Mouse (Mus musculus): Measurements from ENCODE around the gene Jund. TPM values are rescaled to one million over a fixed set of nuclear protein-coding genes. Genes with fewer than 3 reads are reported as not detected.

Jund gene
- polyA plus RNA-seq, 1 experiment, result not detected

DNA sequence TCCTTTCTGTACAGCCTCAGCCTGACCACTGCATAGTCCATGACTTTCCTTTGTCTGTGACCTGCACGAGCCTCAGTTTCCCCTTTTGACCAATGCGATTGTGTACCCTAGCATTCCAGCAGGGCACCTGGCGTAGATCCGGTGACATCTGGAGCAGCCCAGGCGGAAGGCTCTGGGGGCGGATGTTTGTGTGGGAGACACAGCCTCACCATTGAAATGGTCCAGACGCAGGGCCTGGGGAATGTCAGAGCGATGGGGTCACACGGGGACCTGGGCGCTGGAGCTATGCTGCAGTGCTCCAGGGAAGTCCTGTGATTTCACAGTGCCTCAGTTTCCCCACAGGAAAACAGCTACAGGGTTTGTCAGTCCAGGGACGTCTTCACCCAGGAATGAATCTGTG lies 43.4 kb downstream of the Jund start:
- Histone ChIP-seq H3K4me1 (ENCODE audit: control insufficient read depth, insufficient read depth, low read length) (peaks cover 17% of the 10 kb centered on the region), H3K4me3 (ENCODE audit: insufficient read depth, low read depth, low read length) (no peak overlapping the region), H3K27ac (ENCODE audit: insufficient read depth, low read depth, low read length) (no peak overlapping the region)
- no peak for TF ChIP-seq CTCF (IDR thresholded peaks at IDR 0.05; ENCODE audit: insufficient read depth, low read depth, low read length)
- no peak for TF ChIP-seq POLR2A (IDR thresholded peaks at IDR 0.05; ENCODE audit: insufficient read depth, low read depth, low read length)
- 77% methylated on average over 11 of the region's 11 CpGs for WGBS

DNA sequence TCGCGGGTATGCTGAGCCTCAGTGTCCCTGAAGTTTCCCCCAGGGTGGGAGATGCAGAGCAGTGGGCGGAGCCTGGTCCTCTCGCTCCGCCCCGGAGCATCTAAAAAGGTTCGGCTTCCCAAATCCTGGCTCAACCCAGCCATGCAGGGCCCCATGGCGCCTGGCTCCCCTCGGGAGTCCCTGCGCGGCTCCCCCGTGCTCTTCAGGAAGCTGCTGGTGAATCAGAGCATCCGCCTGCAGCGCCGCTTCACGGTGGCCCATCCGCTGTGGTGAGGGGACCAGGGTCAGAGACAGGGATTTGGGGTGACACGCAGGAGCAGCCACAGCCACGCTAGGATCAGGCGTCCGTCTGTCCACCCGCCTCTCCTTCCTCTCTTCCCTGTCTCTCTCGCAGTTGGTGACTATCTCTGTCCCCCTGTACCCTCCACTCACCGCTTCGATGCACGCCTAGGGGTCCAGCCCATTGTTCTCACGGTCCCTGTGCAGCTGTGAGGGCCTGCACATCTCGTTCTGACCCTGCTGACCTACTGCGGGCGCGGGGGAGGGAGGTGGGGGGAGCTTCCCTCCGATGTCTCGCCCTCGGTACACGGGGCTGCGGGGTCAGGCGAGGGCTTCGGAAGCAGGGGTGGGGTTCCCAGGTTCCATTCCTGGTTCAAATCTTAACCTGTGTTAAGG lies 44.4 kb downstream of the Jund start:
- Histone ChIP-seq H3K4me1 (ENCODE audit: control insufficient read depth, insufficient read depth, low read length) (peaks cover 17% of the 10 kb centered on the region), H3K27ac (ENCODE audit: insufficient read depth, low read depth, low read length) (no peak overlapping the region), H3K4me3 (ENCODE audit: insufficient read depth, low read depth, low read length) (peak overlapping the region; percentile 34)
- no peak for TF ChIP-seq POLR2A (IDR thresholded peaks at IDR 0.05; ENCODE audit: insufficient read depth, low read depth, low read length)
- WGBS, result 14% methylated on average over 38 of the region's 38 CpGs

DNA sequence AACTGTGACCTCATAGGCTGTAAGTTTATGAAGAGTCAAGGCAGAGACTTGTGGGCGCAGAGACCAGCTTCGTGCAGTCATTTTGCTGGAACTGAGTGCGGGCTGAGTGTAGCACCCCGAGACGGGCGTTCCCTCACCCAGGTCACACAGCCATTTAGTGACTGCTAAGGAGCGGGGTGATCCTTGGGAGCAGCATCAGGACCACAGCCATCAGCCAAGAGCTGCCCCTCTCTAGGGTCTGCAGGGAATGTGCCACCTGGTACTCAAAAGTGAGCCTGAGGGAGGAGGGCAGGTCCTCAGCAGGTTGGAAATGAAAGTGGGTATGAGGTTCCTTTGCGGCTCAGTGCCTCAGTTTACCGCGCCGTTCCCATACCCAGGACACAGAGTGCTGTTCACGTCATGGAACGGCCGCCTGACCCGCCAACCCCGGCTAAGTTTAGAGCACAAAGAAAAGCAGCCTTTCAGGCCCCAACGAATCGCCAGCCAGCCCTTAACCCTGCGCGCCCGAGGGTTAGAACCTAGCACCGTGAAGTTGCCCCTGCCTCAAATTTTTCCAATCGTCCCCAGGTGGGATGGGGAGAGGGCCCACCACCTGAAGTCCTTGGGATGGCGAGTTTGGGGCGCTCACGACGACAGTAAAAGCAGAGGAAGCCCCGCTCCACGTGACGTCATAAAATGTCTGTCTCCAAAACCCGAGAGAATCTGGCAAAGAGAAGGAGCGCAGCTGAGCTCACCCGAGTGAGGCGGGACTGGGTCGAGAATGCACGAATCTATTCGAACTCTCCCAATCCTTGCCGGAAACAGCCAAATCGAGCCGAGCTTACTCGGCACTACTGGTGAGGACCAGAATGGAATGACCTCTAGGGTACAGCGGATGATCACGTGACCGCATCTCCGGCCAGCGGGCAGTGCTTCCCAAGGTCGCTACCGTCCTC lies 45.2 kb downstream of the Jund start:
- TF ChIP-seq POLR2A (IDR thresholded peaks at IDR 0.05; ENCODE audit: insufficient read depth, low read depth, low read length) (no peak), CTCF (IDR thresholded peaks at IDR 0.05; ENCODE audit: insufficient read depth, low read depth, low read length) (no peak)
- peaks cover 17% of the 10 kb centered on the region for H3K4me1 ChIP-seq (ENCODE audit: control insufficient read depth, insufficient read depth, low read length)
- H3K27ac ChIP-seq (ENCODE audit: insufficient read depth, low read depth, low read length), result no peak overlapping the region
- peak overlapping the region; percentile 34 for H3K4me3 ChIP-seq (ENCODE audit: insufficient read depth, low read depth, low read length)
- WGBS, result 6% methylated on average over 48 of the region's 48 CpGs

DNA sequence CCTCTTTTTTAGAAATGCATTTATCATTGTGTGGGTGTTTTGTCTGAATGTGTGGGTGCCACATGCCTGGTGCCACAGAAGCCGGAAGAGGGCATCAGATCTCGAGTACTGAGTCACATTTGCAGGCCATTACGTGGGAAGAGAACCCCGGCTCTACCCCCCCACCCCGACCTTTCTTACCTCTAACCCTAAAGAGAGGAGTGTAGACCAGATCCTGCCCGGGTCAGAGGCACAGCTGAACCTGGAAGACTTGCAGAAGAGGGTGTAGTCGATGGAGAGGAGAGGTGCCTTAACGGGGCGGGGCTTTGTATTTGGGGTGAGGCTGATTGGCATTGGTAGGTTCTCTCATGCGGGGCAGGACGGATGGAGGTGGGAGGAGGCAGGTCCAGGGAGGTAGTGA lies 46.1 kb downstream of the Jund start:
- WGBS, result 44% methylated on average over 11 of the region's 11 CpGs
- Histone ChIP-seq H3K27ac (ENCODE audit: insufficient read depth, low read depth, low read length) (no peak overlapping the region), H3K4me3 (ENCODE audit: insufficient read depth, low read depth, low read length) (no peak overlapping the region), H3K4me1 (ENCODE audit: control insufficient read depth, insufficient read depth, low read length) (peaks cover 18% of the 10 kb centered on the region)
- no peak for TF ChIP-seq POLR2A (IDR thresholded peaks at IDR 0.05; ENCODE audit: insufficient read depth, low read depth, low read length)
- no peak for TF ChIP-seq CTCF (IDR thresholded peaks at IDR 0.05; ENCODE audit: insufficient read depth, low read depth, low read length)

DNA sequence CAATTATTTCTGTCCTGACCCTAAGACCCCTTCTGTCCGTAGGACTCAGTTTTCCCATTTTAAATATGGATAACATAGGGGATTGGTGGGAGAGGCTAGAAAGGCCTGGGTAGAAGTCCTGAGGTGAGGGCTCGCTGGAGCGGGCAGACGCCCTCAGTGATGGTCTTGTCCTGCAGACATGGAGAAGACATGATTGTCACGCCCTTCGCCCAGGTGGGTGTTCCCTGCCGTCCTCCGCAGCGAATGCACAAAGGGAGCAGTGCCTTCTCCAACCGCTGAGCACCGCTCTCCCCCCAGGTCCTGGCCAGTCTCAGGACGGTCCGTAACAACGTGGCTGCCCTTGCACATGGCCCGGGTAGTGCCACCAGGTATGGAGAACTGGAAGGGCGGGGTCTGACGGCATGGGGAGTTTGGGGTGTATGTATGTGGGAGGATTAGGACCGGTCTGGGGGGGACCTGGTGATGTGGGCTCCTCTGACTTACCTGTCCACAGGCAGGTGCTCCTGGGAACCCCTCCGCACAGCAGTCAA lies 47.0 kb downstream of the Jund start:
- Histone ChIP-seq H3K4me3 (ENCODE audit: insufficient read depth, low read depth, low read length) (no peak overlapping the region), H3K4me1 (ENCODE audit: control insufficient read depth, insufficient read depth, low read length) (peaks cover 21% of the 10 kb centered on the region), H3K27ac (ENCODE audit: insufficient read depth, low read depth, low read length) (no peak overlapping the region)
- WGBS, result 68% methylated on average over 19 of the region's 19 CpGs
- no peak for TF ChIP-seq CTCF (IDR thresholded peaks at IDR 0.05; ENCODE audit: insufficient read depth, low read depth, low read length)
- TF ChIP-seq POLR2A (IDR thresholded peaks at IDR 0.05; ENCODE audit: insufficient read depth, low read depth, low read length), result no peak

DNA sequence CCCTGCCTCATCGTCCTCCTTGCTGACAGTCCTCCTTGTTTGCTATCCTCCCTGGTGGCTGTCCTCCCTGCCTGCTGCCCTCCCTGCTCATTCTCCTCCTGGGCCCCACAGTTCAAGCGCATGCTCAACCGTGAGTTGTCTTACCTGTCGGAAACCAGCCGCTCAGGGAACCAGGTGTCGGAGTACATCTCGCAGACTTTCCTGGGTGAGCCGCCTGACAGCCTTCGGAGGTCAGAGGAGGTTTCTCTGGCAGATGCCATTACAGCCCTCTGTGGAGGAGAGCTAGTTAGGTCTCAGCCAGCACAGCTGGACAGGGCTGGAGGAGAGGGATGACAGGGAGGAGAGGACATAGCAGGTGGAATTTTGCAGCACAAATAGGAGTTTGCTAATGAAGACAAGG lies 47.9 kb downstream of the Jund start:
- H3K4me3 ChIP-seq (ENCODE audit: insufficient read depth, low read depth, low read length), result no peak overlapping the region
- 81% methylated on average over 9 of the region's 9 CpGs for WGBS
- no peak overlapping the region for H3K27ac ChIP-seq (ENCODE audit: insufficient read depth, low read depth, low read length)
- H3K4me1 ChIP-seq (ENCODE audit: control insufficient read depth, insufficient read depth, low read length), result peaks cover 21% of the 10 kb centered on the region
- TF ChIP-seq POLR2A (IDR thresholded peaks at IDR 0.05; ENCODE audit: insufficient read depth, low read depth, low read length) (no peak), CTCF (IDR thresholded peaks at IDR 0.05; ENCODE audit: insufficient read depth, low read depth, low read length) (no peak)

DNA sequence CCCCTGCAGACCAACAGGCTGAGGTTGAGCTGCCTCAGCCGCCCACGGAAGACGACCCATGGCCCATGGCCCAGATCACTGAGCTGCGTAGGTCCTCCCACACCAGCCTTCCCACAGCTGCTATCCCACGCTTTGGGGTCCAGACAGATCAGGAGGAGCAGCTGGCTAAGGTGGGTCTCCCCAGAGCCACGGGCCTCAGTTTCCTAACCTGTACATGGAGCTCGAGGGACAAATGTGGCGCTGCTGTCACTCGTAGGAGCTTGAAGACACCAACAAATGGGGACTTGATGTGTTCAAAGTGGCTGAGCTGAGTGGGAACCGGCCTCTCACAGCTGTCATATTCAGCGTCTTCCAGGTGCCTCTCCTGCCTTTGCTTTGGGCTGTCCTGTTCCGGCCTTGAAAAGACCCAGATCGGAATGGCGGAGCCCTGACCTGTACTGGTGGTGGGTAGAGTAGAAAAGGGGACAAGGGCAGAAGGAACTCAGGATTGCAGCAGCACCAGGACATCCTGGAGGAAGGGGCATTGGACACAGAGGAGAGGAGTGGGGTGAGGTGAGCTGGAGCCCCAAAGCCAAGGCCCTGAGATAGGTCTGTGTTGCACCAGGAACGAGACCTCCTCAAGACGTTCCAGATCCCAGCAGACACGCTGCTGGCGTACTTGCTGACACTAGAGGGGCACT lies 48.6 kb downstream of the Jund start:
- TF ChIP-seq POLR2A (IDR thresholded peaks at IDR 0.05; ENCODE audit: insufficient read depth, low read depth, low read length), result no peak
- TF ChIP-seq CTCF (IDR thresholded peaks at IDR 0.05; ENCODE audit: insufficient read depth, low read depth, low read length), result no peak
- H3K4me3 ChIP-seq (ENCODE audit: insufficient read depth, low read depth, low read length), result no peak overlapping the region
- WGBS, result 89% methylated on average over 18 of the region's 18 CpGs
- H3K27ac ChIP-seq (ENCODE audit: insufficient read depth, low read depth, low read length), result no peak overlapping the region
- H3K4me1 ChIP-seq (ENCODE audit: control insufficient read depth, insufficient read depth, low read length), result peaks cover 24% of the 10 kb centered on the region

DNA sequence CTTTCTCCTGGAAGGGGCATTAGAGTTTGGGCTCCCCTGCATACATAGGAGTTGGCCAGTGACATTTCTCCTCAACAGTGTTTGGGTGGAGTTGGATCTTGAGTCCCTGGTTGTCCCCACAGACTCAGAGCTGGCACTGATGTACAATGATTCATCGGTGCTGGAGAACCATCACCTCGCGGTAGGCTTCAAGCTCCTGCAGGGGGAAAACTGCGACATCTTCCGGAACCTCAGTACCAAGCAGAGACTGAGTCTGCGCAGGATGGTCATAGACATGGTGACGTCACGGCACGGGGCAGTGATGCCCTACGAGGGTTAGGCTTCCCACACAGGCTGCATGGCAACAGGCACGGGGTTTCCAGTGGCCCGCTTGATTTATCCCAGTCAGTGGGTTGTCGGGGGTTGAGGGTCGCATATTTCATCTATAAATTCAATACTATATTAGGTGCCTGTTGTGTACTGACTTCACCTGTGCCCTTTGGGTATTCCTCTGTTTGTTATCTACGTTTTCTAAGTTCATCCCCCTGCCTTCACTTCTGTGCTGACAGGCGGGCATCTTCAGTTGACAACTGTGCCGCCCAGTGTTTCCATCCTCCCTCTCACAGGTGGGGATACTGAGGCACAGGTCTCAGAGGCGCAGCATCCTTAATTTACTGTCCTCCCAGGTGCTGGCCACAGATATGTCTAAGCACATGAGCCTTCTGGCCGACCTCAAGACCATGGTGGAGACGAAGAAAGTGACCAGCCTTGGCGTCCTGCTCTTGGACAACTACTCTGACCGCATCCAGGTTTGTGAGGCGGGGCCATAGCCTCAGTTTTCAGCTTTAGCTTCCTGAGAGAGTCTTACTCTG lies 49.7 kb downstream of the Jund start:
- H3K27ac ChIP-seq (ENCODE audit: insufficient read depth, low read depth, low read length), result no peak overlapping the region
- TF ChIP-seq CTCF (IDR thresholded peaks at IDR 0.05; ENCODE audit: insufficient read depth, low read depth, low read length) (no peak), POLR2A (IDR thresholded peaks at IDR 0.05; ENCODE audit: insufficient read depth, low read depth, low read length) (no peak)

More for the DNA sequence above, 49.7 kb downstream of the Jund start:
- 88% methylated on average over 23 of the region's 23 CpGs for WGBS
- peaks cover 25% of the 10 kb centered on the region for H3K4me1 ChIP-seq (ENCODE audit: control insufficient read depth, insufficient read depth, low read length)
- no peak overlapping the region for H3K4me3 ChIP-seq (ENCODE audit: insufficient read depth, low read depth, low read length)
